Mouse (Mus musculus) T-helper 1 cell (primary cell): ENCODE data around the gene Lmnb2.

Experiments
- in situ Hi-C: fragments of 300-600 bp; cut with MboI, MseI; formaldehyde crosslinking; loops from one replicate; pipeline ENCODE4 v1.15.1; 2025; ENCODE audit warnings: high pct_unique_total_duplicates

The Lmnb2 gene

GRCm38 (mm10) chr10:80946684-80947437, 28.8 kb upstream of the Lmnb2 start:
- in situ Hi-C loops: no loop called here

GRCm38 (mm10) chr10:80944231-80944630, 26.2 kb upstream of the Lmnb2 start:
- in situ Hi-C loops: no loop called here

GRCm38 (mm10) chr10:80943701-80944100, 25.7 kb upstream of the Lmnb2 start:
- in situ Hi-C loops: no loop called here

- in situ Hi-C loops: no loop called here
These were observed 24.9 kb upstream of the Lmnb2 start for GRCm38 (mm10) chr10:80942919-80943318.

- in situ Hi-C loops: no loop called here
These were observed 22.9 kb upstream of the Lmnb2 start for GRCm38 (mm10) chr10:80940988-80941347.

- in situ Hi-C loops: no loop called here
These were observed 22.4 kb upstream of the Lmnb2 start for GRCm38 (mm10) chr10:80940320-80940987.

- in situ Hi-C loops: no loop called here
These were observed 21.6 kb upstream of the Lmnb2 start for GRCm38 (mm10) chr10:80939671-80940070.

GRCm38 (mm10) chr10:80938831-80939550, 20.9 kb upstream of the Lmnb2 start:
- in situ Hi-C loops: no loop called here

GRCm38 (mm10) chr10:80937646-80938045, 19.6 kb upstream of the Lmnb2 start:
- in situ Hi-C loops: no loop called here

GRCm38 (mm10) chr10:80936810-80937164, 18.7 kb upstream of the Lmnb2 start:
- in situ Hi-C loops: no loop called here

- in situ Hi-C loops: no loop called here
These were observed 18.2 kb upstream of the Lmnb2 start for GRCm38 (mm10) chr10:80936135-80936809.

- in situ Hi-C loops: no loop called here
These were observed 17.7 kb upstream of the Lmnb2 start for GRCm38 (mm10) chr10:80935698-80936097.

- in situ Hi-C loops: no loop called here
These were observed 17.2 kb upstream of the Lmnb2 start for GRCm38 (mm10) chr10:80935241-80935640.

GRCm38 (mm10) chr10:80934136-80934985, 16.3 kb upstream of the Lmnb2 start:
- in situ Hi-C loops: no loop called here

GRCm38 (mm10) chr10:80933421-80933979, 15.5 kb upstream of the Lmnb2 start:
- in situ Hi-C loops: no loop called here

- in situ Hi-C loops: no loop called here
These were observed 14.8 kb upstream of the Lmnb2 start for GRCm38 (mm10) chr10:80932700-80933420.

GRCm38 (mm10) chr10:80932206-80932605, 14.2 kb upstream of the Lmnb2 start:
- in situ Hi-C loops: no loop called here

- in situ Hi-C loops: no loop called here
These were observed 13.7 kb upstream of the Lmnb2 start for GRCm38 (mm10) chr10:80931695-80932094.

- in situ Hi-C loops: no loop called here
These were observed 13.2 kb upstream of the Lmnb2 start for GRCm38 (mm10) chr10:80931153-80931671.
